Mouse (Mus musculus) megakaryocyte, embryonic 14.5 days (primary cell): Measurements from ENCODE around the gene Tbx19.

Experiments used
- FLI1 ChIP-seq: IDR thresholded peaks from 2 replicates; pipeline ENCODE4 v1.6.1; 2012; ENCODE audit warnings: low read length, inconsistent platforms, mixed read lengths
- GATA1 ChIP-seq: IDR thresholded peaks from 3 replicates; pipeline ENCODE4 v1.6.1; 2012; ENCODE audit warnings: mixed read lengths, low read length, inconsistent platforms, borderline replicate concordance

DNA sequence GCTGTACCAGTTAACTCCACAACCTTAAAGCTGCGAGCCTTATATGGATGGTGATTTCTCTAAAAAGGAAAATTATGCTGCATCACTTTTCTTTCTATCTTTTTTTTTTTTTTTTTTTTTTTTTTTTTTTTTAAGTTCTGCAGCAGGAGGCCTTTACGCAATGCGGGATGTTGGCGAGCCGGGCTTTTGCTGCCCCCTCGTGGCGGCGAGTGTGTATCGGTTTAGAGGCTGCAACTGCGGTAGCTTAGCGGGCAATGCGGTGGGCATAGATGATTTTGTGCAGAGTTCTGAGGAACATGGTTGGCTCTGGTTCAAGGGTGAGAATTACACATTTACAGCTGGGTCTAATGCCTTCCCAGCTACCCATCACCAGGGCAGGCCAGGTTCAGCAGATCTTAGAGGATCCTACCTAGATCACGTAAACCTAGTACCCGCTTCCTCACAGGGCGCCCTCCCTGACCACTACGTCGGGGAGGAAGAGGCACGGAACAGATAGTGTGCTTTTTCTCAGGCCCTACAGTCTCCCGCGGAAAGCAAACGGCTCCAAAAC lies 40.1 kb downstream of the Tbx19 start:
- TF ChIP-seq GATA1 (no peak), FLI1 (no peak)
